Comparison of ENCODE assay signal across 9 mouse cellular contexts in the genomic region with DNA sequence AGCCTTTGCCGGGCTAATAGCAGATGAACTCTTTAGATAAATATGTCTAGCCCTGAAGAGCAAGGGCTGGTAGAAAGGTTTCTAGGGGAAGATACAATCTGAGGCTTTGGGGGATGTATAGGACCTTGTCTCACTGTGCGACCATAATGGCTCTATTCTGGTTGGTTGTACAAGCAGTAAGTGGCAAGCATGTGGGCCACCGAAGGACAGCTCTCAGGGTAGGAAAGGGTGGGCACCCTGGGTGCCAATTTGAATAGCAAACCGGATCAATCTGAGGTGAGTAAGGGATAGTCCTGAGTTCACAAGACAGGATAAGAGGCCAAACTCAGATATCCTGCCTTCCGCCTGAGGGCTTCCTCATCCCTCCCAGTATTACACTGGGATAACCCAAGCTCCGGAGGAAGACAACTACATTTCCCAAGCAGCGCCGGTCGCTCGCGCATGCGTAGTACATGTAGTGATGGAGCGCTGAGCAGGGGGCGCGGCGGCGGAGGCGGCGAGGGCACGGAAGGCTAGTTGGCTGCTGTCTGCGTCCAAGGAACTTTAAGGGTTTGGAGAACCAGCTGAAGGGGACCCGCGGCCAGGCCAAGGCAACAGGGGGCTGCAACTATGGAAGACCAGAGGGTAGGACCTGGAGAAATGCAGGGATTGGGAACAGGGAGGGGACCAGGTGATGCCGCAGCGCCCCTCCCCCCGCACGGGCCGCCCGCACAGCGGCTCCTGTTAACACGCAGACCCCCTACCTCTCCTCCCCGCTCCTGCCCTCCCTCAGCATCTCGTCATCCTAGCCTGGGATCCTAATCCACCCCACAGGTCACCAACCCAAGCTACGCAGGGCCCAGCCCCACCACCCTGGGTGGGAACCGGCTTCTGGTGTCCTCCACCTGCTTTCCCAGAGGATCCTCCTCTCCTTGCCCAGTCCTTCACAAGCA. TPM values are rescaled to one million over a fixed set of nuclear protein-coding genes. Genes with fewer than 3 reads are reported as not detected.
DNase-seq lines count a peak whose midpoint lies in the region; ATAC-seq and TF ChIP-seq lines count a peak whose summit lies in the region.
"Had no signal": no experiment of that assay in that cellular context is flagged by ENCODE, and none has a peak within 500 bp of the region (broad histone marks: within the 10 kb centered on the region; RNA-seq: fewer than 3 reads in every experiment).

Gene Fsd1 (plus strand): TSS at position 480 of the 932 bp plus-strand sequence.

- peaks cover 21% of the 10 kb centered on the region for H3K36me3 ChIP-seq in forebrain, embryonic 10.5 days (replicated peaks)
- H3K36me3 ChIP-seq in hindbrain, postnatal 0 days (ENCODE audit: insufficient read depth, low read length), result peaks cover 3% of the 10 kb centered on the region; the same call in 1 of the 2 replicates
- no peaks in the 10 kb centered on the region for H3K36me3 ChIP-seq in liver, embryonic 11.5 days (ENCODE audit: control insufficient read depth, insufficient read depth, low read length)

- intact Hi-C loops in gastrocnemius, postnatal 14 days (cut with DNase I; ENCODE audit: low total_unique reads), result no loop called here

- H3K27me3 ChIP-seq in forebrain, embryonic 10.5 days (ENCODE audit: poor library complexity, severe bottlenecking), result no peaks in the 10 kb centered on the region
- no peaks in the 10 kb centered on the region for H3K27me3 ChIP-seq in hindbrain, postnatal 0 days (ENCODE audit: insufficient read depth, low read length)
- H3K27me3 ChIP-seq in liver, embryonic 11.5 days (replicated peaks; ENCODE audit: control insufficient read depth, insufficient read depth, low read length), result peaks cover 23% of the 10 kb centered on the region

- peak within 1 kb of the TSS; percentile 73 for H3K4me3 ChIP-seq in forebrain, embryonic 10.5 days
- peak within 1 kb of the TSS; percentile 66 for H3K4me3 ChIP-seq in hindbrain, postnatal 0 days (ENCODE audit: low read length)
- peak within 1 kb of the TSS; percentile 38 for H3K4me3 ChIP-seq in liver, embryonic 11.5 days (ENCODE audit: low read depth, low read length)

- peak within 1 kb of the TSS; percentile 71 for H3K9ac ChIP-seq in hindbrain, postnatal 0 days (replicated peaks; ENCODE audit: low read length)
- no peak within 1 kb of the TSS for H3K9ac ChIP-seq in liver, embryonic 11.5 days (ENCODE audit: low read depth, low read length)

- H3K9me3 ChIP-seq in forebrain, embryonic 10.5 days, result no peaks in the 10 kb centered on the region; the same call in 1 of the 2 replicates
- H3K9me3 ChIP-seq in hindbrain, postnatal 0 days (ENCODE audit: low read length), result no peaks in the 10 kb centered on the region
- H3K9me3 ChIP-seq in liver, embryonic 11.5 days (ENCODE audit: control insufficient read depth, low read length), result no peaks in the 10 kb centered on the region

- 8% methylated on average over 35 of the region's 35 CpGs for WGBS in forebrain, embryonic 10.5 days
- WGBS in hindbrain, postnatal 0 days, result 9% methylated on average over 33 of the region's 35 CpGs
- 9% methylated on average over 34 of the region's 35 CpGs for WGBS in liver, embryonic 11.5 days

- peak within 1 kb of the TSS; percentile 85 for H3K27ac ChIP-seq in forebrain, embryonic 10.5 days
- H3K27ac ChIP-seq in hindbrain, postnatal 0 days, result peak within 1 kb of the TSS; percentile 74; the same call in 1 of the 2 replicates
- H3K27ac ChIP-seq in liver, embryonic 11.5 days (ENCODE audit: low read depth, low read length), result no peak within 1 kb of the TSS
- H3K27ac ChIP-seq: macrophage had no signal

- H3K4me1 ChIP-seq in forebrain, embryonic 10.5 days, result peaks cover 13% of the 10 kb centered on the region
- H3K4me1 ChIP-seq in hindbrain, postnatal 0 days (ENCODE audit: insufficient read depth, low read length), result peaks cover 11% of the 10 kb centered on the region
- H3K4me1 ChIP-seq in liver, embryonic 11.5 days (replicated peaks; ENCODE audit: control insufficient read depth, insufficient read depth, low read length), result no peaks in the 10 kb centered on the region

- peak within 1 kb of the TSS; percentile 76 for H3K4me2 ChIP-seq in hindbrain, postnatal 0 days (ENCODE audit: low read depth, low read length)
- peak within 1 kb of the TSS; percentile 57 for H3K4me2 ChIP-seq in liver, embryonic 11.5 days

- TF ChIP-seq CTCF in hindbrain, postnatal 0 days (IDR thresholded peaks at IDR 0.05; ENCODE audit: low read depth), result peak; percentile 26; the same call in 1 of the 2 replicates

- ATAC-seq in hindbrain, postnatal 0 days, result peak; percentile 85
- ATAC-seq in liver, embryonic 11.5 days (replicated peaks; ENCODE audit: low FRiP score), result peak; percentile 29; the same call in 1 of the 2 replicates

- DNase-seq in gastrocnemius, postnatal 14 days, result peak; percentile 58
- no peak for DNase-seq in gastrocnemius, postnatal 10 days
- DNase-seq in brain, adult 2 months (ENCODE audit: low read depth, low spot score), result peak; percentile 90
- peak; percentile 79 for DNase-seq in forebrain, embryonic 10.5 days (ENCODE audit: extremely low spot score, low spot score)
- DNase-seq in hindbrain, postnatal 0 days (ENCODE audit: low spot score), result peak; percentile 90
- no peak for DNase-seq in liver, embryonic 11.5 days (ENCODE audit: low spot score)
- DNase-seq in right cerebral cortex, postnatal 14 days, result peak; percentile 85
- DNase-seq in gastrocnemius, postnatal 25 days, result no peak

RNA-seq across cellular contexts. Expression of gene Fsd1, which starts in this region (rescaled TPM):
- total RNA-seq in gastrocnemius, postnatal 14 days (2021), result under 1 TPM in 1 of 2 experiments, not detected in 1; 0.55 TPM
- total RNA-seq in gastrocnemius, postnatal 10 days (2021), result 1 to 10 TPM in 1 of 2 experiments, under 1 TPM in 1; 0.49 to 1.0 TPM
- 74.4 and 80.9 TPM in 2 replicates for polyA plus RNA-seq in forebrain, embryonic 10.5 days (2016; fragmentation: Nextera tagmentation; extraction: Ambion mirVana)
- total RNA-seq in hindbrain, postnatal 0 days (2014; rRNA removed), result 136 and 140 TPM in 2 replicates
- polyA plus RNA-seq in hindbrain, postnatal 0 days (2015; fragmentation: Nextera tagmentation; extraction: Ambion mirVana), result 178 and 193 TPM in 2 replicates
- polyA plus RNA-seq in liver, embryonic 11.5 days (2014; fragmentation: Nextera tagmentation; extraction: Ambion mirVana), result 6.4 and 8.8 TPM in 2 replicates
- not detected for total RNA-seq in gastrocnemius, postnatal 25 days (2021)
- polyA plus RNA-seq: macrophage had no signal

Comparison
In these comparisons a context has a peak if more than half of its experiments do, and no peak if none do; other contexts are left out.
1. RNA of gene Fsd1 (total RNA-seq): 136 to 140 TPM in hindbrain, postnatal 0 days; 0.49 to 1.0 TPM in gastrocnemius, postnatal 10 days, 0.55 TPM in gastrocnemius, postnatal 14 days and not detected in gastrocnemius, postnatal 25 days; every median in the first group is over 10 times any median in the second.
2. Peak in DNase-seq in gastrocnemius, postnatal 14 days; RNA of the gene not detected or under 1 TPM.
3. DNase-seq: peak in brain, adult 2 months (single experiment), forebrain, embryonic 10.5 days (single experiment), hindbrain, postnatal 0 days (single experiment) and right cerebral cortex, postnatal 14 days (single experiment); none in gastrocnemius, postnatal 10 days (single experiment), liver, embryonic 11.5 days (single experiment) and gastrocnemius, postnatal 25 days (single experiment).
4. Peak in every context shown above with its lines, with median percentiles within 50 percentile points of each other: H3K4me3 ChIP-seq.